Mouse (Mus musculus): ENCODE data around the gene Tgfb2. TPM values are rescaled to one million over a fixed set of nuclear protein-coding genes. Genes with fewer than 3 reads are reported as not detected.

Gene Tgfb2
- polyA plus RNA-seq, 1 experiment, result 0.99 TPM

- Histone ChIP-seq H3K27ac (replicated peaks; ENCODE audit: low read depth, low read length) (no peak overlapping the region), H3K4me1 (ENCODE audit: control insufficient read depth, insufficient read depth, insufficient read length, low read length) (no peaks in the 10 kb centered on the region), H3K4me3 (ENCODE audit: insufficient read depth, low read depth, low read length) (no peak overlapping the region)
Observed at GRCm38 (mm10) chr1:186652208-186652607, 53.6 kb downstream of the Tgfb2 start.

GRCm38 (mm10) chr1:186650011-186650410 lies 55.8 kb downstream of the Tgfb2 start:
- H3K27ac ChIP-seq (replicated peaks; ENCODE audit: low read depth, low read length), result no peak overlapping the region
- H3K4me3 ChIP-seq (ENCODE audit: insufficient read depth, low read depth, low read length), result no peak overlapping the region
- H3K4me1 ChIP-seq (ENCODE audit: control insufficient read depth, insufficient read depth, insufficient read length, low read length), result no peaks in the 10 kb centered on the region

- no peaks in the 10 kb centered on the region for H3K4me1 ChIP-seq (ENCODE audit: control insufficient read depth, insufficient read depth, insufficient read length, low read length)
- H3K27ac ChIP-seq (replicated peaks; ENCODE audit: low read depth, low read length), result no peak overlapping the region
- H3K4me3 ChIP-seq (ENCODE audit: insufficient read depth, low read depth, low read length), result no peak overlapping the region
Observed at GRCm38 (mm10) chr1:186637304-186638213, 68.2 kb downstream of the Tgfb2 start.

- Histone ChIP-seq H3K27ac (replicated peaks; ENCODE audit: low read depth, low read length) (no peak overlapping the region), H3K4me1 (ENCODE audit: control insufficient read depth, insufficient read depth, insufficient read length, low read length) (no peaks in the 10 kb centered on the region), H3K4me3 (ENCODE audit: insufficient read depth, low read depth, low read length) (no peak overlapping the region)
Observed at GRCm38 (mm10) chr1:186635045-186635444, 70.7 kb downstream of the Tgfb2 start.

- Histone ChIP-seq H3K4me3 (ENCODE audit: insufficient read depth, low read depth, low read length) (no peak overlapping the region), H3K27ac (replicated peaks; ENCODE audit: low read depth, low read length) (no peak overlapping the region), H3K4me1 (ENCODE audit: control insufficient read depth, insufficient read depth, insufficient read length, low read length) (no peaks in the 10 kb centered on the region)
Observed at GRCm38 (mm10) chr1:186631457-186631856, 74.3 kb downstream of the Tgfb2 start.

GRCm38 (mm10) chr1:186630971-186631370 lies 74.8 kb downstream of the Tgfb2 start:
- Histone ChIP-seq H3K4me3 (ENCODE audit: insufficient read depth, low read depth, low read length) (no peak overlapping the region), H3K4me1 (ENCODE audit: control insufficient read depth, insufficient read depth, insufficient read length, low read length) (no peaks in the 10 kb centered on the region), H3K27ac (replicated peaks; ENCODE audit: low read depth, low read length) (no peak overlapping the region)

GRCm38 (mm10) chr1:186627451-186627995 lies 78.3 kb downstream of the Tgfb2 start:
- H3K4me1 ChIP-seq (ENCODE audit: control insufficient read depth, insufficient read depth, insufficient read length, low read length), result no peaks in the 10 kb centered on the region
- H3K4me3 ChIP-seq (ENCODE audit: insufficient read depth, low read depth, low read length), result no peak overlapping the region
- H3K27ac ChIP-seq (replicated peaks; ENCODE audit: low read depth, low read length), result no peak overlapping the region

GRCm38 (mm10) chr1:186624474-186624873 lies 81.3 kb downstream of the Tgfb2 start:
- Histone ChIP-seq H3K27ac (replicated peaks; ENCODE audit: low read depth, low read length) (no peak overlapping the region), H3K4me1 (ENCODE audit: control insufficient read depth, insufficient read depth, insufficient read length, low read length) (no peaks in the 10 kb centered on the region), H3K4me3 (ENCODE audit: insufficient read depth, low read depth, low read length) (no peak overlapping the region)

- Histone ChIP-seq H3K27ac (replicated peaks; ENCODE audit: low read depth, low read length) (no peak overlapping the region), H3K4me1 (ENCODE audit: control insufficient read depth, insufficient read depth, insufficient read length, low read length) (peaks cover 2% of the 10 kb centered on the region; the same call in 1 of the 2 replicates), H3K4me3 (ENCODE audit: insufficient read depth, low read depth, low read length) (no peak overlapping the region)
Observed at GRCm38 (mm10) chr1:186621812-186622211, 84.0 kb downstream of the Tgfb2 start.

GRCm38 (mm10) chr1:186618285-186618684 lies 87.5 kb downstream of the Tgfb2 start:
- Histone ChIP-seq H3K4me3 (ENCODE audit: insufficient read depth, low read depth, low read length) (no peak overlapping the region), H3K27ac (replicated peaks; ENCODE audit: low read depth, low read length) (peak overlapping the region; percentile 56; the same call in 1 of the 2 replicates), H3K4me1 (ENCODE audit: control insufficient read depth, insufficient read depth, insufficient read length, low read length) (peaks cover 2% of the 10 kb centered on the region; the same call in 1 of the 2 replicates)

- Histone ChIP-seq H3K27ac (replicated peaks; ENCODE audit: low read depth, low read length) (no peak overlapping the region), H3K4me1 (ENCODE audit: control insufficient read depth, insufficient read depth, insufficient read length, low read length) (no peaks in the 10 kb centered on the region), H3K4me3 (ENCODE audit: insufficient read depth, low read depth, low read length) (no peak overlapping the region)
Observed at GRCm38 (mm10) chr1:186611371-186611770, 94.4 kb downstream of the Tgfb2 start.

GRCm38 (mm10) chr1:186610481-186610880 lies 95.3 kb downstream of the Tgfb2 start:
- Histone ChIP-seq H3K27ac (replicated peaks; ENCODE audit: low read depth, low read length) (no peak overlapping the region), H3K4me3 (ENCODE audit: insufficient read depth, low read depth, low read length) (no peak overlapping the region), H3K4me1 (ENCODE audit: control insufficient read depth, insufficient read depth, insufficient read length, low read length) (no peaks in the 10 kb centered on the region)

GRCm38 (mm10) chr1:186609793-186610233 lies 96.0 kb downstream of the Tgfb2 start:
- H3K4me3 ChIP-seq (ENCODE audit: insufficient read depth, low read depth, low read length), result no peak overlapping the region
- no peaks in the 10 kb centered on the region for H3K4me1 ChIP-seq (ENCODE audit: control insufficient read depth, insufficient read depth, insufficient read length, low read length)
- H3K27ac ChIP-seq (replicated peaks; ENCODE audit: low read depth, low read length), result no peak overlapping the region

GRCm38 (mm10) chr1:186608116-186608515 lies 97.7 kb downstream of the Tgfb2 start:
- Histone ChIP-seq H3K27ac (replicated peaks; ENCODE audit: low read depth, low read length) (no peak overlapping the region), H3K4me3 (ENCODE audit: insufficient read depth, low read depth, low read length) (no peak overlapping the region)

GRCm38 (mm10) chr1:186605635-186606034 lies 100.2 kb downstream of the Tgfb2 start:
- Histone ChIP-seq H3K4me1 (ENCODE audit: control insufficient read depth, insufficient read depth, insufficient read length, low read length) (no peaks in the 10 kb centered on the region), H3K27ac (replicated peaks; ENCODE audit: low read depth, low read length) (no peak overlapping the region), H3K4me3 (ENCODE audit: insufficient read depth, low read depth, low read length) (no peak overlapping the region)

More at GRCm38 (mm10) chr1:186608116-186608515, 97.7 kb downstream of the Tgfb2 start:
- no peaks in the 10 kb centered on the region for H3K4me1 ChIP-seq (ENCODE audit: control insufficient read depth, insufficient read depth, insufficient read length, low read length)

- H3K4me3 ChIP-seq (ENCODE audit: insufficient read depth, low read depth, low read length), result no peak overlapping the region
- H3K27ac ChIP-seq (replicated peaks; ENCODE audit: low read depth, low read length), result no peak overlapping the region
- no peaks in the 10 kb centered on the region for H3K4me1 ChIP-seq (ENCODE audit: control insufficient read depth, insufficient read depth, insufficient read length, low read length)
Observed at GRCm38 (mm10) chr1:186604124-186604523, 101.7 kb downstream of the Tgfb2 start.
